Mouse (Mus musculus) regulatory T cell (primary cell): ENCODE data around the gene Pgap3.

Experiments
- in situ Hi-C: fragments of 300-600 bp; cut with MboI, MseI; formaldehyde crosslinking; loops from one replicate; pipeline ENCODE4 v1.15.1; 2025; ENCODE audit warnings: high pct_unique_total_duplicates

Pgap3 gene

GRCm38 (mm10) chr11:98412797-98413301 is 12.6 kb upstream of the Pgap3 start:
- in situ Hi-C loops: no loop called here

GRCm38 (mm10) chr11:98412273-98412796 is 12.0 kb upstream of the Pgap3 start, which contains the start of gene Erbb2:
Gene Erbb2 (plus strand): TSS chr11:98412470.
- in situ Hi-C loops: no loop called here

DNA sequence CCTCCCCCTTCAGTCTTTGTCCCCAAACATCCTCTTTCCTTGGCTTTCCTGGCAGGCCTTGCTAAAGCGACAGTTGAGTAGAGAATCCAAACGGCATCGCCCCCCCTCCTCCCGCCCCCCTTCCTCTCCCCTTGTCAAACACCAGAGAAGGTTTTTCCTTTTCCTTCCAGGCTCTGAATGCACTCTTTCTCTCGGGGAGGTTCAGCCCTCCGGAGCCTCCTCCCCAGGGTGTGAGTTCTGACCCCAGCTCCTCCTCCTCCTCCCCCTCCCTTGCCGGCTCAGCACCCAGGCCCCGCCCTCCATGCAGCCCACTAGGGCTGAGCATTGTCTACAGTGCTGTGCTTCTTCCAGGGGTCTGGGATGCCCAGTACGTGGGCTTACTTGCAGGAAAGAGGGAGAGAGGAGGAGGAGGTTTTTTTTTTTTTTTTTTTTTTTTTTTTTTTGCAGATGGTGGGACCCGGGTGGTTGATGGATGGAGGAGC is 9.1 kb upstream of the Pgap3 start:
- in situ Hi-C loops: no loop called here

DNA sequence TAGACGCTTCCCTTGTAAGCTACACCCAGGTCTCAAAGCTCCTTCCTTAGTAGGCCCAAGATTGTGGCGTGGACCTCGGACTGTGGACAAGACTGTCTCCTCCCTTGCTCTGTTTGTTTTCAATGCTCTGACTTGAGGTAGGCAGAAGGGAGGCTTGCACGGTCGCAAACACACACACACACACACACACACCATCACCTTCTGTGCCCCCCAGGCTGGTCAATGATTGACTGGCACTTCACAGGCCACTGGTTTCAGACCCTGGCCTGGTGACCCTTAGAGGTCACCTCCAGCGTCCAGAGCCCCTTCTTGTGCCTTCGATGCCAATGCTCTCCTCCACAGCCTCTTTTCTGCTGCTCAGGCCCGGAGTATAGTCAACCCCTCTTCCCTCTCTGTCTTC is 8.6 kb upstream of the Pgap3 start:
- in situ Hi-C loops: no loop called here

- in situ Hi-C loops: no loop called here
Observed at GRCm38 (mm10) chr11:98406621-98407020, 6.3 kb upstream of the Pgap3 start.

DNA sequence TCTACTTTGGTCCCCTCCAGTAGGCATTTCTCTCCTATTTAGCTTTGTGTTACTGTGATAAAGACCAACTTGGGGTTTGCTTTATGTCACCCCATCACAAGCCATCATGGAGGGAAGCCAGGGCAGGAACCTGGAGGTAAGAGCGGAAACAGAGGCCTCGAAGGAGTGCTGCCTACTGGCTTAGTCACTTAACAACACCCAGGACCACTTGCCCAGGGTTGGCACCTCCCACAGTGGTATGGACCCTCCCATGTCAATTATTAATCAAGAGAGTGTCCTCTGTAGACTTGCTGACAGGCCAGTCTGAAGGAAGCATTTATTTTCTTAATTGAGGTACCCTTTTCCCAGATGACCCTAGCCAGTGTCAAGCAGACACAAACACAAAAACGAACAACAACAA is 526 bp upstream of the Pgap3 start:
- in situ Hi-C loops: no loop called here

- in situ Hi-C loops: no loop called here
Observed at GRCm38 (mm10) chr11:98397946-98398345, 2.3 kb downstream of the Pgap3 start.

- in situ Hi-C loops: no loop called here
Observed at GRCm38 (mm10) chr11:98395041-98395440, 5.2 kb downstream of the Pgap3 start.

DNA sequence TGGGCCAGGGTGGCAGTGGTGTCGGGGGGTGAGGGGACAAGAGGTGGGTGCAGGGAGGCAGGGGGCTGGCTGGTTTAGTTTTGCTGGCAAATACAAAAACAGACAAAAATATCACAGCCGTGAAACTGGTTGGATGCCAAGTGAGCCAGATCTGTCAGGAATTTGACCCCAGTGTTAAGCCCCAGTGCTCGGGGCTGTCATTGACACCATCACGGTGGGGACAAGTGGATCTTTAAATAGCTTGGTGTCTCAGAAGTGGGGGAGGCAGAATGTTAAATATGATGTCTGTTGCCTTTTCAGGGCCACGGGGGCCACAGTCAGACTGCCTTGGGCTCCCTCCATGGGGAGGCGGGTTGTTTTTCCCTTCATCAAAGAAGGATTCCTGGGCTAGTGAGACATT is 6.0 kb downstream of the Pgap3 start:
- in situ Hi-C loops: no loop called here

GRCm38 (mm10) chr11:98393317-98393716 is 7.0 kb downstream of the Pgap3 start:
- in situ Hi-C loops: no loop called here

GRCm38 (mm10) chr11:98392645-98393044 is 7.6 kb downstream of the Pgap3 start:
- in situ Hi-C loops: no loop called here

GRCm38 (mm10) chr11:98392034-98392433 is 8.3 kb downstream of the Pgap3 start:
- in situ Hi-C loops: no loop called here

DNA sequence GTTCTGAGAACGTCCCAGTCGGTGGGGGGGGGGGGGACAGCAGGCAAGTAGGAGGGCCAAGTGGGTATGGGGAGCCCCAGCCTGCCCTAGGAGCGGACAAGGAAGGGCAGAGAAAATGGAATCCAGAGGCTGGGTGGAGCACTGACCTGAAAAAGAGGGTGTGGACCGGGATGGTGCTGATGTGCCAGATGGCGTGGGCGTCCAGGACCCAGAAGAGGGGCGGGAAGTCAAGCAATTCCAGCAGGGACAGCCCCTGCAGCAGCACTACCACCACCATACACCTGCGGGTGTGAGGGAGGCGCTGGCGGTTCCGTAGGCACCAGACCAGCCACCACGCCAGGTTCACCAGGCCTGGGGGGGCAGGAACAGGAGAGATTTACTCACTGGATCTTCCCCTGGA is 10.1 kb downstream of the Pgap3 start:
- in situ Hi-C loops: no loop called here

DNA sequence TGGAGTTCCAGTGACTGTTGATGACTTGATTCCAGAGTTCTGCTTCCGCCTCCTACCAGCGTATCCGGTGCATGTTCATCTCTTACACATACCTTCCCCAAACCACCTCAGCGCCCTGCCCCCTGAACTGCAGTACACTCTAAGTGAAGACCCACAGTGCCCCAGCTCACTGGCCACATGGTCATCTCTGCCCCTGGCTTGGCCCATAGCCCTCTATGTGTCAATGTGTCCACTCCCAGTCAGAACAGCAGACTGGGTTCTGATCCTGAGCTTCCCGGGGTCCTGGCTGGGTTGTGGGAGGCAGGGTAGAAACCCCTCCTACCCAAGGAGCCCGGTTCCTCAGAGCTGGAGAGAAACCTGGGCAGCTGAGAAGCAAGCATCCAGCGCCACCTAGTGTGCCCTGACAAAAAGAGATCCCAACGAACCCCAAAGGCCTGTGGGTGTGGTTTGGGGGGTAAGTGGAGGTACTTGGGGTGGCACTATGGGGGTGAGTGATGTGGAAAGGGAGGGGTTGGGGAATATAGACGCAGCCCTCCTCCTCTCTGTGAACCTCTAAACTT is 11.0 kb downstream of the Pgap3 start:
- in situ Hi-C loops: loop anchor here (5.0 kb wide), 2 partner anchors 43 to 272 kb away; no protein-coding TSS in a partner anchor

GRCm38 (mm10) chr11:98388282-98388681 is 12.0 kb downstream of the Pgap3 start:
- in situ Hi-C loops: loop anchor here (5.0 kb wide), 2 partner anchors 44 to 271 kb away; no protein-coding TSS in a partner anchor

GRCm38 (mm10) chr11:98387056-98387577 is 13.2 kb downstream of the Pgap3 start:
- in situ Hi-C loops: loop anchor here (5.0 kb wide), 2 partner anchors 45 to 270 kb away; no protein-coding TSS in a partner anchor

- in situ Hi-C loops: loop anchor here (5.0 kb wide), 2 partner anchors 46 to 269 kb away; no protein-coding TSS in a partner anchor
Observed at GRCm38 (mm10) chr11:98386596-98386995, 13.7 kb downstream of the Pgap3 start.

GRCm38 (mm10) chr11:98385638-98386585 is 14.4 kb downstream of the Pgap3 start, which contains the start of gene Pnmt:
Gene Pnmt (plus strand): TSS chr11:98386450.
- in situ Hi-C loops: loop anchor here (5.0 kb wide), 2 partner anchors 46 to 269 kb away; no protein-coding TSS in a partner anchor

GRCm38 (mm10) chr11:98384721-98385637 is 15.3 kb downstream of the Pgap3 start:
- in situ Hi-C loops: loop anchor here (5.0 kb wide), 2 partner anchors 47 to 268 kb away; no protein-coding TSS in a partner anchor

DNA sequence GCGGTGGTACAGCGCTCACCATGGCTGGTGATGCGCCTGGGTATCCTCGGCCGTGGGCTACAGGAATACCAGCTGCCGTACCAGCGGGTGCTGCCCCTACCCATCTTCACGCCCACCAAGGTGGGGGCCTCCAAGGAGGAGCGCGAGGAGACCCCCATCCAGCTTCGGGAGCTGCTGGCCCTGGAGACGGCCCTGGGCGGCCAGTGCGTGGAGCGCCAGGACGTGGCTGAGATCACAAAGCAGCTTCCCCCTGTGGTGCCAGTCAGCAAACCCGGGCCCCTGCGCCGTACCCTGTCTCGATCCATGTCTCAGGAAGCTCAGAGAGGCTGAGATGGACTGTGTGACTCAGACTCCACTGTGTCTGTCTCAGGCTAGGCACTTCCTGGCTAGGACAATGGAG is 16.1 kb downstream of the Pgap3 start:
- in situ Hi-C loops: no loop called here
